Mouse (Mus musculus) ES-Bruce4 (cell line): ENCODE results near the gene Foxi2. TPM values are rescaled to one million over a fixed set of nuclear protein-coding genes. Genes with fewer than 3 reads are reported as not detected.

Experiments
- H3K27ac ChIP-seq: 2 replicates; pipeline ENCODE4 v1.5.1; 2012; ENCODE audit warnings: low read length, inconsistent platforms; ENCODE audit not compliant: insufficient read depth
- H3K27me3 ChIP-seq: 2 replicates; pipeline ENCODE4 v1.6.1; 2012; ENCODE audit warnings: mild to moderate bottlenecking, low read length, inconsistent platforms; ENCODE audit not compliant: control insufficient read depth, poor library complexity, insufficient read depth, severe bottlenecking
- H3K36me3 ChIP-seq: 2 replicates; pipeline ENCODE4 v1.6.1; 2012; ENCODE audit warnings: inconsistent platforms, mild to moderate bottlenecking, low read length, moderate library complexity; ENCODE audit not compliant: control insufficient read depth, poor library complexity, insufficient read depth, severe bottlenecking
- H3K4me1 ChIP-seq: one replicate; pipeline ENCODE4 v1.8.1; 2011; ENCODE audit warnings: low read length; ENCODE audit not compliant: control insufficient read depth, insufficient read depth
- H3K4me3 ChIP-seq: 2 replicates; pipeline ENCODE4 v1.5.1; 2011; ENCODE audit warnings: low read depth, mild to moderate bottlenecking, low read length
- H3K9ac ChIP-seq: 2 replicates; pipeline ENCODE4 v1.6.1; 2012; ENCODE audit warnings: low read depth, mild to moderate bottlenecking, inconsistent platforms; ENCODE audit not compliant: poor library complexity, severe bottlenecking
- H3K9me3 ChIP-seq: replicated peaks from 2 replicates; pipeline ENCODE4 v1.6.1; 2012; ENCODE audit warnings: mild to moderate bottlenecking, low read length, inconsistent platforms; ENCODE audit not compliant: control insufficient read depth, poor library complexity, insufficient read depth, severe bottlenecking
- CTCF ChIP-seq: IDR thresholded peaks from one replicate; pipeline ENCODE4 v1.8.1; 2011; ENCODE audit warnings: low read depth, low read length
- EP300 ChIP-seq: IDR thresholded peaks from 2 replicates; pipeline ENCODE4 v1.6.1; 2011; ENCODE audit warnings: low read depth, low read length; ENCODE audit not compliant: insufficient read depth
- POLR2A ChIP-seq: IDR thresholded peaks from one replicate; pipeline ENCODE4 v1.8.1; 2011; ENCODE audit warnings: low read length; ENCODE audit not compliant: insufficient read depth
- polyA plus RNA-seq: library from polyadenylated mRNA; stranded (reverse); fragments of >200 nt; gene quantifications from 2 replicates; pipeline ENCODE4 v1.2.4, GENCODE M21; 2011; ENCODE audit warnings: low read depth; ENCODE audit not compliant: missing spikeins, insufficient read depth, insufficient read length

The Foxi2 gene
- polyA plus RNA-seq = not detected in 2 replicates

DNA sequence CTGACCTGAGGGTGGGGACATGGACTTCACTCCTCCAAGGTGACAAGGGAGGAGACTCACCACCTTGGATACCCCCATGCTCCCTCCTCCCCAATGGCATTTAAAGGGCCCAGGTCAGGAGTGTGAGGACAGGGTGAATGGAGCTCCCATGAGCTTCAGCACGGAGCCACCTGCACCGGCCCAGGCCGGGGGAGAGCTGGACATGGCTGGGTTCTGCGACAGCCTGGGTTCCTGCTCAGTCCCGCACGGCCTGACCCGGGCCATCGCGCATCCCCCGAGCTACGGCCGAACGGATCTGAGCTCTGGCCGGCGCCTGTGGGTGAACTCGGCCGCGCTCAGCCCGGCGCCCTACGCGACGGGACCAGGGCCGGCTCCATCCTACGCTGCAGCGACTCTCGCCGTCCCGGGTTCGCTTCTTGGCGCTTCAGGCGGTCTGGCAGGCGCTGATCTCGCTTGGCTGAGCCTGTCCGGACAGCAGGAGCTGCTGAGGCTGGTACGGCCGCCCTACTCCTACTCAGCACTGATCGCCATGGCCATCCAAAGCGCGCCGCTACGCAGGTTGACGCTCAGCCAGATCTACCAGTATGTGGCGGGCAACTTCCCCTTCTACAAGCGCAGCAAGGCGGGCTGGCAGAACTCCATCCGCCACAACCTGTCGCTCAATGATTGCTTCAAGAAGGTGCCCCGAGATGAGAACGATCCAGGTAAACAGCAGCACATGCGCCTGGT, at the start of gene Foxi2:
Gene Foxi2, plus strand, starts transcription at position 72 of the 729 bp plus-strand sequence.
- no peak for TF ChIP-seq CTCF
- TF ChIP-seq POLR2A = no peak
- no peak for TF ChIP-seq EP300
- H3K36me3 ChIP-seq = no peaks in the 10 kb centered on the region
- no peak within 1 kb of the TSS for H3K9ac ChIP-seq
- H3K27ac ChIP-seq = no peak within 1 kb of the TSS
- no peaks in the 10 kb centered on the region for H3K4me1 ChIP-seq
- H3K4me3 ChIP-seq = peak within 1 kb of the TSS; percentile 39
- H3K9me3 ChIP-seq = no peaks in the 10 kb centered on the region
- H3K27me3 ChIP-seq = no peaks in the 10 kb centered on the region

DNA sequence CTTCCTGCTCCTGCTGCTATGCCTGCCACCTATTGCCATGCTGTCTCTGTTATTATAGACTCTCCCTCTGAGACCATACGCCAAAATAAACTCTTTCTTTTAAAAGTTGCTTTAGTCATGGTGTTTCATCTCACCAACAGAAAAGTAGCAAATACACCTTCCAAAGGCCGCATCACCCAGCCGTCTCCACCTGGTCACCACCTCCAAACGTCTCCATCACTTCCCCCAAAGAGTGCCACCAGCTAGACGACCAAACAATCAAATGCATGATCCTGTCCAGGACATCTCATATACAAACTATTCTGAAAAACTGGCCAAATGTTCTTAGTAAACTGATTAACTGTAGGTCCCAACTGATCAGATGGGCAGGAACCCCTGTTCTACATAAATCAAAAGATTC, 45.5 kb upstream of the Foxi2 start:
- H3K4me3 ChIP-seq = no peak overlapping the region
- H3K27me3 ChIP-seq = no peaks in the 10 kb centered on the region
- H3K9ac ChIP-seq = no peak overlapping the region
- no peaks in the 10 kb centered on the region for H3K36me3 ChIP-seq
- H3K4me1 ChIP-seq = no peaks in the 10 kb centered on the region
- H3K9me3 ChIP-seq = no peaks in the 10 kb centered on the region
- TF ChIP-seq POLR2A = no peak
- TF ChIP-seq EP300 = no peak
- no peak for TF ChIP-seq CTCF
- no peak overlapping the region for H3K27ac ChIP-seq

DNA sequence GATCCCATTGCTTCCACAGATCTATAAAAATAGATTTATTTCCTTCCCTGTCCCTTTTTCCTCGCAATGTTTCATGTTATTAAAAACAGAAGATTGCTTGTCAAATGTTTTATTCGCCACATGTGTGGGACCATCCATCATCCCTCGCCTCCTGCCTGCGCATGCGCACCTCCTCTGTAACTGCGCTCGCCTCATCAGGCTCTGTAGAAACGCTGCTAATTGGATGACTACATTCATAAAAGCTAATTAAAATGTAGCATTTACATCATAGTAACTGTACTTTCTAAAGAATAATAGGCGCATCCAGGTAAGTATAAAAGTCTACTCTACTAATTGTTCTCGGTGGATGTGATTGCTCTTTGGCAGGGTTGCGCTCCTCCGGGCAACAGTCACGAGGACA, 34.1 kb upstream of the Foxi2 start:
- Histone ChIP-seq H3K36me3 (no peaks in the 10 kb centered on the region), H3K27me3 (no peaks in the 10 kb centered on the region; the same call in none of the 2 replicates), H3K9ac (no peak overlapping the region), H3K4me3 (no peak overlapping the region), H3K4me1 (no peaks in the 10 kb centered on the region), H3K9me3 (no peaks in the 10 kb centered on the region), H3K27ac (no peak overlapping the region)
- TF ChIP-seq EP300 = no peak

DNA sequence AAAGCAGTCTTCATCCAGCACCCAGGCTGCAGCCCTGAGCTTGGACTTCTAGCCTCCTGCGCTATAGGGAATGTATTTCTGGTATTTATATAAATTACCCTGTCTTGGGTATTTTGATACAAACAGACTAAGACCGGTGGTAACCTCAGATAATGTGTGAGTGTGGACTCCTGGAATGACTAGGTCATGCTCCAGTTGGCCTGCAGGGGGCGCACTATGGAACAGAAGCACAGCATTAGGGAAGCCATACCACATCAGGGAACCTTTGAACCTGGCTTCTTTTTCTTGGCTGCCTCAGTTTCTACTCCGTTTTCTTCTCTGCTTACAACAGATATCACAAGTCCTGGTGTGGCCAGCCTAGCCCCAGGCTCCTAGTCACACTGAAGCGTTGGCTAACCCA, 33.2 kb upstream of the Foxi2 start:
- Histone ChIP-seq H3K9ac (no peak overlapping the region), H3K27ac (no peak overlapping the region), H3K36me3 (no peaks in the 10 kb centered on the region), H3K27me3 (no peaks in the 10 kb centered on the region; the same call in none of the 2 replicates), H3K4me3 (no peak overlapping the region), H3K9me3 (no peaks in the 10 kb centered on the region), H3K4me1 (no peaks in the 10 kb centered on the region)
- TF ChIP-seq CTCF (peak; percentile 76), EP300 (no peak)

DNA sequence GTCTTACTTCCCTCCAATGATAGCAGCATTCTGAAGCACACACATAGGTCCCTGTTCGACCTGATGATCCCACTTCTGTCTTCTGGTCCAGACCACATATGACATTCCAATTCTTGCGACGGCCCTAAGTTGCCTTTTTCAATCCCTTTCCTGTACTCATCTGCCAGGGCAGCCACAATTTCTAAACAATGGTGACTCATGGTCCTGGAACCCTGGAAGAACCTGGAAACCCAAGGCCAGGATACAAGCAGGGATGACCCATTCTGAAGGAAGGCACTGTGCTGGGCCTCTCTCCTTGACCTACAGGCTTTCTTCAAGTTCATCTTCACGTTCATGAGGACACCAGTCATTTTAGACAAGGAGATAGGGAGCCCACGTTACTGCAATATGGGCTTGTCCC, 31.8 kb upstream of the Foxi2 start:
- Histone ChIP-seq H3K36me3 (no peaks in the 10 kb centered on the region), H3K27me3 (no peaks in the 10 kb centered on the region; the same call in none of the 2 replicates), H3K9me3 (no peaks in the 10 kb centered on the region), H3K4me1 (no peaks in the 10 kb centered on the region), H3K27ac (no peak overlapping the region), H3K9ac (no peak overlapping the region), H3K4me3 (no peak overlapping the region)
- TF ChIP-seq POLR2A (no peak), CTCF (no peak), EP300 (no peak)

DNA sequence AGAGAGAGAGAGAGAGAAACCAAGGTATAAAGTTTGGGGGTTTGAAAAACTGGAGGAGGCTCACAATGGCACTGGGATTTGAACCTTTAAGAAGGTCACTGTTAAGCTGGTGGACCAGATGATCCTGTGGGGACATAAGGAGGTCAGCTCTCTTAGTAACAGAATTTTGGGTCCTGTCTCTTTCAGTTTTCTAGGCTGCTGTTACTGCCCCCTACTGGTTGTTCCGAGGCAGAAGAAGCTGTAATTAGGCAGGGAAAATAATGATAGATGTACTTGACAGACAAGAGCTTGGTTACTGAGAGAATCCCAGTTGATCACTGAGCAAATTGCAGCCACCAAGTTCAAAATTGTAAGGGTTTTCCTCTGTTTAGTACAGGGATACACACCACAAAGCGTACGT, 21.1 kb upstream of the Foxi2 start:
- H3K4me1 ChIP-seq = no peaks in the 10 kb centered on the region
- no peaks in the 10 kb centered on the region for H3K36me3 ChIP-seq
- H3K27me3 ChIP-seq = no peaks in the 10 kb centered on the region
- no peak overlapping the region for H3K9ac ChIP-seq
- no peak overlapping the region for H3K4me3 ChIP-seq
- TF ChIP-seq POLR2A = no peak
- TF ChIP-seq CTCF = peak; percentile 24
- H3K27ac ChIP-seq = no peak overlapping the region
- no peaks in the 10 kb centered on the region for H3K9me3 ChIP-seq
